Mouse (Mus musculus): Measurements from ENCODE around the gene Gm8246. TPM values are rescaled to one million over a fixed set of nuclear protein-coding genes. Genes with fewer than 3 reads are reported as not detected.
"Not testable (repeated sequence)": the region's sequence is repeated elsewhere in the genome, so short reads cannot be mapped to it uniquely, and the experiment has no call there.

The Gm8246 gene
- not detected for total RNA-seq (2021)
- long read RNA-seq, experiment 1 = 0 reads
- long read RNA-seq, experiment 2 = 0 reads

DNA sequence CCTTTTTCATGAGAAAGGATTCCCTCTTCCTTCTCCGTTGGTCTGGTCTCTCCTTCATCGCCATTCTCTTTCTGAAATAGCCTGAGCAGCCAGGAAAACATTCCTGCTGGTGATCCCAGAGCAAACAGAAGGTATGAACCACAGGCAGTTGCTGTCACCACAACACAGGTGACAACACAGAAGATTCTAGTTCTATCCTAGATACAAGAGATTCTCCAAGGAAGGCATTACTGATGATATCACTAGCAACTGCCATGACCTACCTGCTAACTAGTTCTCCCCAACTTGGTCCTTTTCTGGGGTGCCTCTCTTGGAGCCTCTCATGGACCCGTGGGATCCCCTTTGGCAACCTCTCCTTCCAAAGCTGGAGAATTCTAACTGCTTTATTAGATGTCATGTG lies at the start of gene Gm8246:
Gm8246 (minus strand) TSS at position 101 of the 400 bp plus-strand sequence.
- DNase-seq (ENCODE audit: extremely low spot score in 1 of 2, low spot score in 2 of 2); H3K27ac ChIP-seq; H3K4me3 ChIP-seq; intact Hi-C loops (cut with DNase I): not testable (repeated sequence)

DNA sequence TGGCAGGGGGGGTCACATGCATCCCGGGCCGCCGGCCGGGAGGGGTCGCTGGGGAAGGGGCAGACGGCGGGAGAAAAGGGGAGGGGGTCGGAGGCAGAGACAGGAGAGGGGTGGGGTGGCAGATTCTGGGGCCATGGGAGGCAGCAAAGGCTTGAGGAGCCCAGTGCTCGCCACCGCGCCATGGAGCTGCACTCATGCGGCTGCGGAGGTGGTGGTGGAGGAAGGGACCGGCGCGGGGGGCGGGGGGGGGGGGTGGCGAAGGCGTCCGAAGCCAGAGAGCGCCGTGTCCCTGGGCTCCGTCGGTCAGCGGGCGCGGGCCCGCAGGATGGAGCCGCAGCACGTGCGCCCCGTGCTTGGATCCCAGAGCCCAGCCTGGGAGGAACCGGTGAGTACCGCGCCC lies 23.7 kb upstream of the Gm8246 start, which contains the start of gene Gm3488:
Gm3488 (plus strand) TSS at position 301 of the 400 bp plus-strand sequence.
- H3K4me3 ChIP-seq; DNase-seq (ENCODE audit: extremely low spot score in 1 of 2, low spot score in 2 of 2); H3K27ac ChIP-seq; intact Hi-C loops (cut with DNase I): not testable (repeated sequence)

DNA sequence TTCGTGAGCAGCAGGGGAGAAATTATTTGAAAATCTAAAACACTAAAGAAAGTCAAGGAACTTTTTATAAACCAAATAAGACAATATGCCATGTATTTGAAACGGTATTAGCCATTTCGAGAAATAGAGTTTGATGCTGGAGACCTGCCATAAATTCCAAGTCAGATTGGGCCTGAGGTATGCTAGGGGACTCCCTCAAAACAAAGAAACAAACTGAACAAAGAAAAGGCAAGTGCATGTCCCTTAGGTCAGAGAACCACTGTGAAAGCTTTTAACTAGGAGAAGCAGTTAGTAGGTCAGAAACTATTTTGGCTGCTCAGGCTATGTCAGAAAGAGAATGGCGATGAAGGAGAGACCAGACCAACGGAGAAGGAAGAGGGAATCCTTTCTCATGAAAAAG lies 6.3 kb upstream of the Gm8246 start, which contains the start of gene Gm3187:
Gm3187 (plus strand) TSS at position 301 of the 400 bp plus-strand sequence.
- H3K4me3 ChIP-seq; intact Hi-C loops (cut with DNase I); H3K27ac ChIP-seq; DNase-seq (ENCODE audit: extremely low spot score in 1 of 2, low spot score in 2 of 2): not testable (repeated sequence)

DNA sequence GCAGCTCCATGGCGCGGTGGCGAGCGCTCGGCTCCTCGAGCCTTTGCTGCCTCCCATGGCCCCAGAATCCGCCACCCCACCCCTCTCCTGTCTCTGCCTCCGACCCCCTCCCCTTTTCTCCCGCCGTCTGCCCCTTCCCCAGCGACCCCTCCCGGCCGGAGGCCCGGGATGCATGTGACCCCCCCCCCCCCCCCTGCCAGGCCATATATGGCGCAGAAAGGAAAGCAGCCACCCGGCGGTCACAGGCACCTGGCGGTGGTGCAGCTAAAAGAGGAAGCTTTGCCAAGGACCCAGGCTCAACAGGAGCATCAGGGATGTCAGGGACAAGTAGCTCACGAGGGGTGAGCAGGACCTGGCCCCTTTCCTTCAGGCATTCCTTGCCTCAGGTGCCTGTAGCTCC lies 17.2 kb downstream of the Gm8246 start:
- DNase-seq (ENCODE audit: extremely low spot score in 1 of 2, low spot score in 2 of 2); intact Hi-C loops (cut with DNase I); H3K4me3 ChIP-seq; H3K27ac ChIP-seq: not testable (repeated sequence)

DNA sequence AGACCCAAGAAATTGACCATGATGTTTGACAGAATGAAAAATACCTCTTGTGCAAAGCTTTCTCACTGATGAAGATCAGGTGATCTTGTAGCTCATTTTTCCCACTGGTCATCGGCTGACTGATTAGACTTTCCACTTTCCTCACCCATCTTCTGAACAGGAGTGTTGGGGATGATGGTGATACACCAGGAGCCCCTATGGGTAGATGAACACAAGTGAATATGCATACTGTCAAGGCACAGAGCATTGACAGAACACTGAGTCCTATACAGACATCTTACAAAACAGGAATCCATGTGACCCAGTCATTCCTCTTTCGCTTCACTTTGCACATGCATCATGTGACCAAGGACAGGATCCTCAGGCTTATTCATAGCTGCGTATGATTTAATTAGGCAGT lies 22.3 kb downstream of the Gm8246 start, which contains the start of gene Gm3194:
Gm3194 (minus strand) TSS at position 101 of the 400 bp plus-strand sequence.
- H3K4me3 ChIP-seq; intact Hi-C loops (cut with DNase I); DNase-seq (ENCODE audit: extremely low spot score in 1 of 2, low spot score in 2 of 2): not testable (repeated sequence)

More for the DNA sequence above, 22.3 kb downstream of the Gm8246 start, which contains the start of gene Gm3194:
- H3K27ac ChIP-seq = not testable (repeated sequence)

Other genes with a start within 250 kb of the Gm8246 start
- gene Gm3526, start 217.2 kb downstream of the Gm8246 start, total RNA-seq (2021) = not detected
- gene Gm3542, start 142.9 kb downstream of the Gm8246 start, total RNA-seq (2021) = not detected
- gene Gm3500, start 88.8 kb downstream of the Gm8246 start, total RNA-seq (2021) = under 1 TPM in 1 of 2 experiments, not detected in 1; 0.33 TPM
- 1 to 10 TPM; 1.9 to 2.8 TPM for gene Gm3194, start 22.4 kb downstream of the Gm8246 start, total RNA-seq (2021)
- not detected for gene Gm3187, start 6.4 kb upstream of the Gm8246 start, total RNA-seq (2021)
- 1 to 10 TPM in 1 of 2 experiments, under 1 TPM in 1; 0.79 to 1.3 TPM for gene Gm3488, start 23.8 kb upstream of the Gm8246 start, total RNA-seq (2021)
- gene Gm3532, start 60.7 kb upstream of the Gm8246 start, total RNA-seq (2021) = not detected
- not detected for gene Gm8265, start 155.2 kb upstream of the Gm8246 start, total RNA-seq (2021)
- not detected for gene Gm9603, start 209.6 kb upstream of the Gm8246 start, total RNA-seq (2021)

Data from left cerebral cortex, adult 2 months (tissue).